Mouse (Mus musculus) yolk sac, embryonic 10.5 days (tissue): Measurements from ENCODE around the gene Pde11a.
"Not testable (repeated sequence)": the region's sequence is repeated elsewhere in the genome, so short reads cannot be mapped to it uniquely, and the experiment has no call there.

Source experiments
- DNase-seq: peaks from one replicate; pipeline ENCODE4 v3.0.0-alpha.2; 2017; ENCODE audit warnings: low spot score

Gene Pde11a

GRCm38 (mm10) chr2:75990885-75991539, 347.6 kb downstream of the Pde11a start:
- peak; percentile 70 for DNase-seq

- no peak for DNase-seq
These were observed 348.9 kb downstream of the Pde11a start for GRCm38 (mm10) chr2:75989694-75990093.

GRCm38 (mm10) chr2:75988779-75989363, 349.7 kb downstream of the Pde11a start:
- no peak for DNase-seq

- DNase-seq, result no peak
These were observed 350.2 kb downstream of the Pde11a start for GRCm38 (mm10) chr2:75988378-75988777.

- no peak for DNase-seq
These were observed 350.8 kb downstream of the Pde11a start for GRCm38 (mm10) chr2:75987739-75988138.

- peak; percentile 56 for DNase-seq
These were observed 353.4 kb downstream of the Pde11a start for GRCm38 (mm10) chr2:75985124-75985523.

- DNase-seq, result no peak
These were observed 354.7 kb downstream of the Pde11a start for GRCm38 (mm10) chr2:75983847-75984246.

GRCm38 (mm10) chr2:75983091-75983490, 355.5 kb downstream of the Pde11a start:
- no peak for DNase-seq

GRCm38 (mm10) chr2:75982626-75983025, 355.9 kb downstream of the Pde11a start:
- no peak for DNase-seq

GRCm38 (mm10) chr2:75981440-75982081, 357.0 kb downstream of the Pde11a start, which contains the start of gene Ttc30a1:
Gene Ttc30a1, minus strand, starts transcription at chr2:75981967.
- DNase-seq, result peak; percentile 89

GRCm38 (mm10) chr2:75980933-75981439, 357.6 kb downstream of the Pde11a start:
- not testable (repeated sequence) for DNase-seq

GRCm38 (mm10) chr2:75977752-75978368, 360.7 kb downstream of the Pde11a start, which contains the start of gene Ttc30a2:
Gene Ttc30a2, minus strand, starts transcription at chr2:75978170.
- not testable (repeated sequence) for DNase-seq

GRCm38 (mm10) chr2:75976070-75976469, 362.5 kb downstream of the Pde11a start:
- DNase-seq, result not testable (repeated sequence)

GRCm38 (mm10) chr2:75974131-75974530, 364.4 kb downstream of the Pde11a start:
- no peak for DNase-seq

- DNase-seq, result no peak
These were observed 373.6 kb downstream of the Pde11a start for GRCm38 (mm10) chr2:75964972-75965371.

- DNase-seq, result peak; percentile 50
These were observed 374.1 kb downstream of the Pde11a start for GRCm38 (mm10) chr2:75964512-75964911.

- DNase-seq, result no peak
These were observed 374.5 kb downstream of the Pde11a start for GRCm38 (mm10) chr2:75964051-75964450.

- DNase-seq, result peak; percentile 63
These were observed 375.2 kb downstream of the Pde11a start for GRCm38 (mm10) chr2:75963211-75963840.

GRCm38 (mm10) chr2:75960366-75961330, 377.9 kb downstream of the Pde11a start:
- DNase-seq, result peak; percentile 71

- peak; percentile 22 for DNase-seq
These were observed 378.7 kb downstream of the Pde11a start for GRCm38 (mm10) chr2:75959850-75960365.
